Mouse (Mus musculus) limb, embryonic 12.5 days (tissue): Measurements from ENCODE around the gene Tmsb4x. TPM values are rescaled to one million over a fixed set of nuclear protein-coding genes. Genes with fewer than 3 reads are reported as not detected.

Experiments used
- ATAC-seq: fragments of 200-750 bp; cut with Nextera tagmentation; 2 replicates; pipeline ENCODE4 v1.8.0; 2017; ENCODE audit warnings: low read depth, moderate TSS enrichment; ENCODE audit not compliant: insufficient number of reproducible peaks, insufficient read depth, low FRiP score, low TSS enrichment
- H3K27ac ChIP-seq: fragments of 300-500 bp; sonication (generic); 2 replicates; pipeline ENCODE4 v1.5.1; 2016; ENCODE audit warnings: mild to moderate bottlenecking, moderate library complexity
- H3K27me3 ChIP-seq: fragments of 300-500 bp; sonication (generic); 2 replicates; pipeline ENCODE4 v1.6.1; 2016; ENCODE audit warnings: mild to moderate bottlenecking, moderate library complexity
- H3K36me3 ChIP-seq: fragments of 300-500 bp; sonication (generic); 2 replicates; pipeline ENCODE4 v1.6.1; 2016; ENCODE audit warnings: mild to moderate bottlenecking, moderate library complexity
- H3K4me1 ChIP-seq: fragments of 300-500 bp; sonication (generic); replicated peaks from 2 replicates; pipeline ENCODE4 v1.6.1; 2016
- H3K4me2 ChIP-seq: fragments of 300-500 bp; sonication (generic); 2 replicates; pipeline ENCODE4 v1.6.1; 2016; ENCODE audit warnings: mild to moderate bottlenecking, moderate library complexity
- H3K4me3 ChIP-seq: fragments of 300-500 bp; sonication (generic); replicated peaks from 2 replicates; pipeline ENCODE4 v1.5.1; 2016; ENCODE audit warnings: mild to moderate bottlenecking
- H3K9ac ChIP-seq: fragments of 300-500 bp; sonication (generic); replicated peaks from 2 replicates; pipeline ENCODE4 v1.6.1; 2016; ENCODE audit warnings: mild to moderate bottlenecking, moderate library complexity
- H3K9me3 ChIP-seq: fragments of 300-500 bp; sonication (generic); 2 replicates; pipeline ENCODE4 v1.6.1; 2016; ENCODE audit warnings: mild to moderate bottlenecking, moderate library complexity
- WGBS: fragments of 180-500 bp; shearing (Covaris S2); methylation state at CpG from one replicate; pipeline ENCODE4 v1.1.7; 2016; 5-methylcytosine and 5-hydroxymethylcytosine counted together
- polyA plus RNA-seq: library from polyadenylated mRNA; unstranded; fragments of >200 nt; fragmentation: Nextera tagmentation; extraction: Ambion mirVana; gene quantifications from 2 replicates; pipeline ENCODE4 v1.2.1, GENCODE M21; 2016

Tmsb4x gene
- polyA plus RNA-seq, 1 experiment from 2014 or later = 1,847 TPM

GRCm38 (mm10) chrX:167179961-167180642 lies 29.0 kb downstream of the Tmsb4x start:
- H3K4me3 ChIP-seq = no peak overlapping the region
- H3K9ac ChIP-seq = no peak overlapping the region
- no peaks in the 10 kb centered on the region for H3K4me1 ChIP-seq
- ATAC-seq = no peak
- H3K9me3 ChIP-seq = no peaks in the 10 kb centered on the region
- peaks cover 25% of the 10 kb centered on the region for H3K27me3 ChIP-seq
- no peaks in the 10 kb centered on the region for H3K36me3 ChIP-seq
- H3K27ac ChIP-seq = no peak overlapping the region
- H3K4me2 ChIP-seq = no peak overlapping the region
- 67% methylated on average over 4 of the region's 4 CpGs for whole genome bisulfite sequencing

GRCm38 (mm10) chrX:167179549-167179948 lies 29.6 kb downstream of the Tmsb4x start:
- Histone ChIP-seq H3K27ac (no peak overlapping the region), H3K27me3 (peaks cover 29% of the 10 kb centered on the region), H3K4me2 (no peak overlapping the region), H3K4me3 (no peak overlapping the region), H3K4me1 (no peaks in the 10 kb centered on the region), H3K9me3 (no peaks in the 10 kb centered on the region), H3K9ac (no peak overlapping the region), H3K36me3 (no peaks in the 10 kb centered on the region)
- 88% methylated on average over 3 of the region's 3 CpGs for WGBS
- no peak for ATAC-seq

- H3K4me1 ChIP-seq = no peaks in the 10 kb centered on the region
- no peaks in the 10 kb centered on the region for H3K9me3 ChIP-seq
- peaks cover 26% of the 10 kb centered on the region for H3K27me3 ChIP-seq
- ATAC-seq = no peak
- H3K4me2 ChIP-seq = no peak overlapping the region
- 80% methylated on average over 6 of the region's 6 CpGs for WGBS
- H3K9ac ChIP-seq = no peak overlapping the region
- no peak overlapping the region for H3K4me3 ChIP-seq
- H3K36me3 ChIP-seq = no peaks in the 10 kb centered on the region
- no peak overlapping the region for H3K27ac ChIP-seq
Measured at GRCm38 (mm10) chrX:167175319-167175718, 33.8 kb downstream of the Tmsb4x start.

DNA sequence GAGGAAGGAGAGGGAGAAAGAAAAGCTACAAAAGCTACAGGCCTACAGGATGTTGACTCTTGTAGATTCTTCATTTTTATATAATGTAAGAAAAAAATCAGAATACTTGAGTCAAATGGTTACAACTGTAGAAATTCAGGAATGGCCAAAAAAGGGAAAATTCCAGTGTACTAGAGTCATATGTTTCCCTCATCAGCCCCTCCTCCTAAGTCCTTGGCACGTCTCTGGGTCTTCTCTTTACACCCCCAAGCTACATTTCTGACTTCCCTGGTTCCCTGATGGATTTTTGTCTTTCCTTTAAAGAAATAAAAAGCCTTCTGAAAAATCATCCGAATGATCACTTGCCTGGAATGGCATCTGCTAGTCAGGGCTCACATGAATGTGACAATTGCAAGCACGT lies 34.8 kb downstream of the Tmsb4x start:
- Histone ChIP-seq H3K27me3 (peaks cover 19% of the 10 kb centered on the region), H3K9ac (no peak overlapping the region), H3K9me3 (no peaks in the 10 kb centered on the region), H3K4me1 (no peaks in the 10 kb centered on the region), H3K36me3 (no peaks in the 10 kb centered on the region), H3K27ac (no peak overlapping the region), H3K4me3 (no peak overlapping the region), H3K4me2 (no peak overlapping the region)
- 65% methylated on average over 3 of the region's 3 CpGs for WGBS
- ATAC-seq = no peak

DNA sequence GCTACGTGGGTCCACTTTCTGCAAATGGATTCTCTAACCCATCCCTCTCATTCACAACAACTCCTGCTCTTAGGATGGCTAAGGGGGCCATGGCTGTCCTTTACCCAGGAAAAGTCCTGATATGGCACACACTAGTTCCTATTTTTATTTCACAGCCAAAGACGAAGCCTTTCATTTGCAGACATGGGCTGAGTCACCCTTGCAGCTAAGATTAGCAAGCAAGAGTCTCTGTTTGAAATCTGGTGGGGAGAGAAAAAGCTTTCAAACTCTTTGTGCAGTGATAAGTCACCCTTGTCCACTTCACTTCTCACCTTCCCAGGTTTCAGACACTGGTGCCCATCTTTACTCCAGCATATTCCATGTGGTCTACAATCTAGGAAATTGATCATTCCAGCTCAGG lies 36.9 kb downstream of the Tmsb4x start:
- Histone ChIP-seq H3K4me2 (no peak overlapping the region), H3K27ac (no peak overlapping the region), H3K9ac (no peak overlapping the region), H3K27me3 (peaks cover 34% of the 10 kb centered on the region), H3K9me3 (no peaks in the 10 kb centered on the region), H3K4me1 (no peaks in the 10 kb centered on the region), H3K4me3 (no peak overlapping the region), H3K36me3 (no peaks in the 10 kb centered on the region)
- no peak for ATAC-seq
- 83% methylated on average over 2 of the region's 2 CpGs for WGBS

DNA sequence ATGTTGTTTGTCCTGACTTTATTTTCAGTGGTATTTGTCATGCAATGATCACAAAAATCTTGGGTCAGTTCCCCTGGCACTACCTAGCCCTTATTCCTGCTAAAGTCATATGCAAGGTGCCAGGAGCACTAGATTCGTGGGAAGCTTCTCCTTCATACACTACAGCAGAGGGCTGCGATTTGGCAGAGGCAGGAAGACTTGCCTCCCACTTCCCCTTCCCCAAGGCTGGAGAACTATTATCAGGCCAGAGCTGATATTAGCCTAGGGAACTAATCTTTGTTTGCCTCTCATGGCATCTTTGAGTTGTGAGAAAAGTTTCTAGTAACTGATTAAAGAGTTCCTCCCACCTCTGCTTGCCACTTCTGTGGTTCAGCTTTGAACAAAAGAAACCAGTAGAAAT lies 37.8 kb downstream of the Tmsb4x start:
- no peak overlapping the region for H3K27ac ChIP-seq
- no peak overlapping the region for H3K4me3 ChIP-seq
- no peaks in the 10 kb centered on the region for H3K36me3 ChIP-seq
- ATAC-seq = no peak
- no peak overlapping the region for H3K9ac ChIP-seq
- no peak overlapping the region for H3K4me2 ChIP-seq
- H3K27me3 ChIP-seq = peaks cover 39% of the 10 kb centered on the region
- no peaks in the 10 kb centered on the region for H3K9me3 ChIP-seq
- no peaks in the 10 kb centered on the region for H3K4me1 ChIP-seq
- WGBS = 85% methylated on average over 2 of the region's 2 CpGs

DNA sequence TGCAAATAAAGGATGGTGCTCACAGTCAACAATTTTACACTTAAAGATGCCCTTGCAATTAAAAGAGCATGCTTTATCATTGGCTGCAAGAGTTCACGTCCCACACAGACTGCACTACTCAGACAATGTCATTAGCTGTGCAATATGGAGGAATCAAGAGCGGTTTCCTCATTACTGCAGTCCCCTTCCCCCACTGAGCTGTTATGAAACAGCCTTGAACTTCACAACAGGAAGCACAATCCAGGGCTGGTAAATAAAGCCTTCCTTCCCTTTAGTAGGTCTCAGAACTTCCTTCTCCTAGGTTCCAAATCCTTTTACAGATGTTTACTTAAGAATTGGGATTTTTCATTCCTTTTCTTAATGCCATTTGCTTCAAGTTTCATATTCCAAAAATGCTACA lies 41.8 kb downstream of the Tmsb4x start:
- no peaks in the 10 kb centered on the region for H3K9me3 ChIP-seq
- H3K9ac ChIP-seq = no peak overlapping the region
- no peaks in the 10 kb centered on the region for H3K36me3 ChIP-seq
- no peaks in the 10 kb centered on the region for H3K4me1 ChIP-seq
- H3K4me3 ChIP-seq = no peak overlapping the region
- 42% methylated on average over 2 of the region's 2 CpGs for WGBS
- no peak for ATAC-seq
- H3K4me2 ChIP-seq = no peak overlapping the region
- peaks cover 43% of the 10 kb centered on the region for H3K27me3 ChIP-seq
- no peak overlapping the region for H3K27ac ChIP-seq

- Histone ChIP-seq H3K36me3 (no peaks in the 10 kb centered on the region), H3K4me3 (no peak overlapping the region)
Measured at GRCm38 (mm10) chrX:167166051-167166450, 43.1 kb downstream of the Tmsb4x start.

DNA sequence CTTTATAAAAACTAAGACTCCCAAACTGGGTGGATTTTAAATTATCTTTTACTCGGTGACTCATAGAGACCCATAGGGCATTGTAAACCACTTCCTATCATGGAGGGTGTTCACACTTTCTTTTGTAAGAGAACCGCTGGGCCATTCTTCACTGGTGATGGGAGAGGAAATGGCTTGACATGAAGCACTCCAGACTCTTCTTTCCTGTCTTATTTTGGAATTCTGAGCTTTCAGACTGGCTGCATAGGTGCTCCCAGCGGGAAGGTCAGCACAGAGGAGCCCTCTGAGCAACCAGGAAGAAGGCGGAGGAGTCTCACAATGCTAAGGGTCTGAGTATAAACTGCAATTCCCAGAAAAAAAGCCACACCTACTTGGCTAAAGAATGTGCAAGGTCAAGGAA lies 51.4 kb downstream of the Tmsb4x start:
- no peak for ATAC-seq
- Histone ChIP-seq H3K9ac (no peak overlapping the region), H3K36me3 (no peaks in the 10 kb centered on the region), H3K9me3 (no peaks in the 10 kb centered on the region), H3K27me3 (peaks cover 33% of the 10 kb centered on the region), H3K4me3 (no peak overlapping the region), H3K27ac (no peak overlapping the region), H3K4me1 (no peaks in the 10 kb centered on the region), H3K4me2 (no peak overlapping the region)
- 76% methylated on average over 4 of the region's 4 CpGs for WGBS

More at GRCm38 (mm10) chrX:167166051-167166450, 43.1 kb downstream of the Tmsb4x start:
- Histone ChIP-seq H3K9ac (no peak overlapping the region), H3K27me3 (peaks cover 40% of the 10 kb centered on the region), H3K4me2 (no peak overlapping the region), H3K27ac (no peak overlapping the region), H3K4me1 (no peaks in the 10 kb centered on the region), H3K9me3 (no peaks in the 10 kb centered on the region)
- ATAC-seq = no peak
- 90% methylated on average over 1 of the region's 1 CpGs for WGBS

Other genes with a start within 250 kb of the Tmsb4x start
- 0.14 and 0.32 TPM in 2 replicates for gene Tlr8, start 55.0 kb upstream of the Tmsb4x start, polyA plus RNA-seq
- gene Tlr7, start 121.2 kb upstream of the Tmsb4x start, polyA plus RNA-seq = 0.54 TPM in 2 replicates
- gene Prps2, start 173.4 kb upstream of the Tmsb4x start, polyA plus RNA-seq = 11.7 and 12.7 TPM in 2 replicates